Mouse (Mus musculus) limb, embryonic 14.5 days (tissue): Measurements from ENCODE around the gene Adipor1. TPM values are rescaled to one million over a fixed set of nuclear protein-coding genes. Genes with fewer than 3 reads are reported as not detected.

Experiments used
- ATAC-seq: fragments of 200-750 bp; cut with Nextera tagmentation; 2 replicates; pipeline ENCODE4 v1.8.0; 2017; ENCODE audit warnings: low read depth, moderate number of reproducible peaks, moderate TSS enrichment; ENCODE audit not compliant: low FRiP score
- DNase-seq: peaks from one replicate; pipeline ENCODE4 v3.0.0-alpha.2; 2015; ENCODE audit warnings: low spot score
- H3K27ac ChIP-seq: fragments of 300-500 bp; sonication (generic); replicated peaks from 2 replicates; pipeline ENCODE4 v1.5.1; 2014; ENCODE audit warnings: low read depth, mild to moderate bottlenecking, low read length, moderate library complexity, mixed read lengths
- H3K27me3 ChIP-seq: fragments of 300-500 bp; sonication (generic); 2 replicates; pipeline ENCODE4 v1.6.1; 2014; ENCODE audit warnings: low read length, mixed read lengths; ENCODE audit not compliant: control insufficient read depth, insufficient read depth
- H3K36me3 ChIP-seq: fragments of 300-500 bp; sonication (generic); 2 replicates; pipeline ENCODE4 v1.6.1; 2014; ENCODE audit warnings: mild to moderate bottlenecking, low read length, moderate library complexity, mixed read lengths; ENCODE audit not compliant: control insufficient read depth, insufficient read depth
- H3K4me1 ChIP-seq: fragments of 300-500 bp; sonication (generic); 2 replicates; pipeline ENCODE4 v1.6.1; 2014; ENCODE audit warnings: antibody characterized with exemption, low read length, mixed read lengths; ENCODE audit not compliant: control insufficient read depth, insufficient read depth
- H3K4me2 ChIP-seq: fragments of 300-500 bp; sonication (generic); replicated peaks from 2 replicates; pipeline ENCODE4 v1.6.1; 2014; ENCODE audit warnings: low read depth, mild to moderate bottlenecking, low read length, moderate library complexity; ENCODE audit not compliant: severe bottlenecking
- H3K4me3 ChIP-seq: fragments of 300-500 bp; sonication (generic); replicated peaks from 2 replicates; pipeline ENCODE4 v1.5.1; 2014; ENCODE audit warnings: low read length
- H3K9ac ChIP-seq: fragments of 300-500 bp; sonication (generic); 2 replicates; pipeline ENCODE4 v1.6.1; 2014; ENCODE audit warnings: mild to moderate bottlenecking, low read depth, low read length, moderate library complexity; ENCODE audit not compliant: severe bottlenecking
- H3K9me3 ChIP-seq: fragments of 300-500 bp; sonication (generic); 2 replicates; pipeline ENCODE4 v1.6.1; 2016; ENCODE audit warnings: low read length; ENCODE audit not compliant: control insufficient read depth
- POLR2A ChIP-seq: fragments of 200-500 bp; IDR thresholded peaks from 2 replicates; pipeline ENCODE4 v1.8.0; 2012; ENCODE audit warnings: inconsistent platforms, mild to moderate bottlenecking, moderate library complexity, borderline replicate concordance; ENCODE audit not compliant: insufficient read depth, insufficient read length; ENCODE audit errors: extremely low read depth
- WGBS: fragments of 180-500 bp; shearing (Covaris S2); extraction: QIAGEN DNeasy Blood & Tissue Kit; methylation state at CpG from one replicate; pipeline ENCODE4 v1.1.7; 2014; 5-methylcytosine and 5-hydroxymethylcytosine counted together
- polyA plus RNA-seq, 2 experiments: library from polyadenylated mRNA; depleted of rRNA in 1 of 2; stranded (reverse) in 1 of 2; unstranded in 1 of 2; fragments of >200 nt; fragmentation: Nextera tagmentation in 1 of 2; extraction: Ambion mirVana in 1 of 2; gene quantifications; 2 replicates each; pipeline versions ENCODE4 v1.2.1 to v1.2.3; 2012 to 2014

Adipor1 gene
- polyA plus RNA-seq (2012; rRNA removed) = 74.9 and 82.9 TPM in 2 replicates
- polyA plus RNA-seq (2014; fragmentation: Nextera tagmentation; extraction: Ambion mirVana) = 92.1 and 97.6 TPM in 2 replicates

DNA sequence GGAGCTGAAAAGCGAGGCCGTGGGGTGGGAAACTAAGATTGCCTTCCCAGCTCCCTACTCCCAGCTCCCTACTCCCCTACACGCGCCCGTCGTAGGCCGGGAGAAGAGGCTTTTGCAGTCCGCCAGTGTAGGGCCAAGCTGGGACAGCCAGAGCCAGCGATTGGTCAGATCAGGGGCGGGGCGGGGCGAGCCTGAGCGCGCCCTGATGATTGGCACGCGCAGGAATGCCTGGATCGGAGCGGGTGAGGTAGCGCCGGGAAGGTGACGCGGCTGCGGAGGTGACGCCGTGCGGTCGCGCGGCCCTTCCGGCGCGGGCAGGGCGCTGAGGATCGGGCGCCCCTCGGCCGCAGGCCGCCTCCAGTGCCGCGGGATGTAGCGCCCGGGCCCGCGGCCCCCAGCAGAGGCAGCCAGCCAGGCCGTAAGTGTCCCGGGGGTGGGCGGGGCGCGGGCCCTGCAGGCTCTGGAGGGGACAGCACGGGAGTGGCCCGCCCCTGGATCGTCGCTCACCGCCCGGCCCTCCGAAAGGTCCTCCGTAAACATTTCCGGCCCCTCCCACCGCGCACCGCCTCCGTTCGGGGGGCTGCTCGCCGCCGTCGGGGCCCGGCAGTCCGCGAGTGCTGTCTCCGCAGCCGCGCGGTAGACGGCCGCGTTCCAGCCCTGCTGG is at the start of gene Adipor1:
Gene Adipor1, plus strand, starts transcription at position 211 of the 664 bp plus-strand sequence.
- Histone ChIP-seq H3K9me3 (no peaks in the 10 kb centered on the region), H3K4me1 (peaks cover 41% of the 10 kb centered on the region), H3K27me3 (no peaks in the 10 kb centered on the region), H3K4me2 (peak within 1 kb of the TSS; percentile 74), H3K9ac (peak within 1 kb of the TSS; percentile 91), H3K27ac (peak within 1 kb of the TSS; percentile 95), H3K36me3 (peaks cover 15% of the 10 kb centered on the region), H3K4me3 (peak within 1 kb of the TSS; percentile 85)
- under 1% methylated on average over 30 of the region's 77 CpGs for WGBS
- ATAC-seq = peak; percentile 98
- DNase-seq = peak; percentile 98
- TF ChIP-seq POLR2A = peak; percentile 95; the same call in 1 of the 2 replicates

GRCm38 (mm10) chr1:134365491-134365890 is 49.7 kb upstream of the Adipor1 start:
- 61% methylated on average over 5 of the region's 5 CpGs for WGBS
- no peak for TF ChIP-seq POLR2A
- H3K9ac ChIP-seq = no peak overlapping the region

GRCm38 (mm10) chr1:134368777-134369337 is 46.3 kb upstream of the Adipor1 start:
- no peak for TF ChIP-seq POLR2A
- Histone ChIP-seq H3K27me3 (no peaks in the 10 kb centered on the region), H3K4me3 (no peak overlapping the region), H3K27ac (no peak overlapping the region), H3K9me3 (no peaks in the 10 kb centered on the region; the same call in 1 of the 2 replicates), H3K4me2 (no peak overlapping the region), H3K36me3 (no peaks in the 10 kb centered on the region), H3K9ac (no peak overlapping the region), H3K4me1 (no peaks in the 10 kb centered on the region)
- WGBS = 52% methylated on average over 9 of the region's 9 CpGs
- ATAC-seq (no peak), DNase-seq (peak; percentile 73)

More at GRCm38 (mm10) chr1:134365491-134365890, 49.7 kb upstream of the Adipor1 start:
- Histone ChIP-seq H3K4me1 (peaks cover 4% of the 10 kb centered on the region; the same call in 1 of the 2 replicates), H3K27me3 (no peaks in the 10 kb centered on the region), H3K36me3 (peaks cover 3% of the 10 kb centered on the region; the same call in 1 of the 2 replicates), H3K4me3 (no peak overlapping the region), H3K4me2 (no peak overlapping the region), H3K27ac (no peak overlapping the region), H3K9me3 (no peaks in the 10 kb centered on the region; the same call in 1 of the 2 replicates)
- ATAC-seq = no peak
- DNase-seq = no peak

DNA sequence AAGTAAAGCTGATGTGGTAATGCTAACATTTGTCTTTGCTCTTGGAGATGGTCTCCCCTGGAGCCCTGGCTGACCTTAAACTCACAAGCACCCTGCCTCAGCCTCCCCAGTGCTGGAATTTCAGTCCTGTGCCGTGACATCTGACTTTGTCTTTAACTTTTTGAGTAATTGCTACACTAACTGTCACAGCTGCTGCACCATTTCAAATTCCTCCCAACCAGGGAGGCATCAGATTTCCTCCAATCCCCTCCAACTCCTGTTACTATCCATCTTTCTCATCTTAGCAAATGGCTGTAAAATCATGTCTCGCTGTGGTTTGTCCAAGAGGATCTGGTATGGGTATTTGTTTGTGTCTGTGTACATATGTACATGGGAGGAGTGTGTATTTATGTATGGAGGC is 41.1 kb upstream of the Adipor1 start:
- no peak for ATAC-seq
- no peaks in the 10 kb centered on the region for H3K4me1 ChIP-seq
- H3K4me3 ChIP-seq = no peak overlapping the region
- H3K36me3 ChIP-seq = no peaks in the 10 kb centered on the region
- TF ChIP-seq POLR2A = no peak
- no peaks in the 10 kb centered on the region; the same call in 1 of the 2 replicates for H3K9me3 ChIP-seq
- H3K4me2 ChIP-seq = no peak overlapping the region
- 54% methylated on average over 2 of the region's 2 CpGs for WGBS
- no peak overlapping the region for H3K27ac ChIP-seq
- no peak overlapping the region for H3K9ac ChIP-seq
- no peak for DNase-seq
- H3K27me3 ChIP-seq = no peaks in the 10 kb centered on the region

GRCm38 (mm10) chr1:134381051-134381450 is 34.1 kb upstream of the Adipor1 start:
- DNase-seq (peak; percentile 1), ATAC-seq (no peak)
- no peak overlapping the region for H3K4me2 ChIP-seq
- no peak for TF ChIP-seq POLR2A
- no peaks in the 10 kb centered on the region for H3K27me3 ChIP-seq
- no peak overlapping the region for H3K4me3 ChIP-seq
- no peaks in the 10 kb centered on the region for H3K36me3 ChIP-seq
- H3K4me1 ChIP-seq = no peaks in the 10 kb centered on the region; the same call in 1 of the 2 replicates
- 0 out of 2 replicates have a peak, but pooled peaks cover 3% of the 10 kb centered on the region for H3K9me3 ChIP-seq
- no peak overlapping the region for H3K9ac ChIP-seq
- 66% methylated on average over 2 of the region's 2 CpGs for WGBS
- H3K27ac ChIP-seq = no peak overlapping the region
